Mouse (Mus musculus) thymus, adult 18-20 months (tissue): Measurements from ENCODE around the gene Ccdc3.

Experiments
- DNase-seq, 2 experiments: peaks; one replicate each; pipeline ENCODE4 v3.0.0; 2022; ENCODE audit warnings: mixed read lengths in 2 of 2

The Ccdc3 gene

GRCm38 (mm10) chr2:5161908-5162674 lies 24.5 kb downstream of the Ccdc3 start:
- DNase-seq = no peak

GRCm38 (mm10) chr2:5162756-5163155 lies 25.2 kb downstream of the Ccdc3 start:
- DNase-seq = no peak

- DNase-seq = no peak
These were observed 28.4 kb downstream of the Ccdc3 start for GRCm38 (mm10) chr2:5165941-5166361.

- DNase-seq = no peak
These were observed 29.2 kb downstream of the Ccdc3 start for GRCm38 (mm10) chr2:5166796-5167195.

- DNase-seq = no peak
These were observed 33.2 kb downstream of the Ccdc3 start for GRCm38 (mm10) chr2:5170815-5171214.

GRCm38 (mm10) chr2:5171301-5172000 lies 33.9 kb downstream of the Ccdc3 start:
- DNase-seq = no peak

GRCm38 (mm10) chr2:5172773-5173172 lies 35.2 kb downstream of the Ccdc3 start:
- no peak for DNase-seq

GRCm38 (mm10) chr2:5174716-5175115 lies 37.1 kb downstream of the Ccdc3 start:
- no peak for DNase-seq

GRCm38 (mm10) chr2:5181462-5182443 lies 44.2 kb downstream of the Ccdc3 start:
- DNase-seq = no peak

- no peak for DNase-seq
These were observed 46.6 kb downstream of the Ccdc3 start for GRCm38 (mm10) chr2:5184166-5184565.

- no peak for DNase-seq
These were observed 48.1 kb downstream of the Ccdc3 start for GRCm38 (mm10) chr2:5185631-5186030.

- DNase-seq = no peak
These were observed 54.6 kb downstream of the Ccdc3 start for GRCm38 (mm10) chr2:5192156-5192555.

GRCm38 (mm10) chr2:5193071-5193470 lies 55.5 kb downstream of the Ccdc3 start:
- no peak for DNase-seq

GRCm38 (mm10) chr2:5194701-5195215 lies 57.2 kb downstream of the Ccdc3 start:
- DNase-seq = no peak

GRCm38 (mm10) chr2:5197486-5197885 lies 59.9 kb downstream of the Ccdc3 start:
- no peak for DNase-seq

GRCm38 (mm10) chr2:5199289-5199688 lies 61.7 kb downstream of the Ccdc3 start:
- no peak for DNase-seq

- no peak for DNase-seq
These were observed 63.3 kb downstream of the Ccdc3 start for GRCm38 (mm10) chr2:5200817-5201364.

GRCm38 (mm10) chr2:5203146-5203545 lies 65.6 kb downstream of the Ccdc3 start:
- DNase-seq = no peak

- no peak for DNase-seq
These were observed 67.4 kb downstream of the Ccdc3 start for GRCm38 (mm10) chr2:5204941-5205340.

GRCm38 (mm10) chr2:5206651-5207050 lies 69.1 kb downstream of the Ccdc3 start:
- DNase-seq = no peak

GRCm38 (mm10) chr2:5214581-5214980 lies 77.0 kb downstream of the Ccdc3 start:
- no peak for DNase-seq

- DNase-seq = no peak
These were observed 77.8 kb downstream of the Ccdc3 start for GRCm38 (mm10) chr2:5215252-5215815.
